Mouse (Mus musculus) CH12.LX (cell line): ENCODE results near the gene Lrrc23.

ENCODE experiments used
- E2F4 ChIP-seq: IDR thresholded peaks from 2 replicates; pipeline ENCODE4 v1.6.1; 2011; ENCODE audit warnings: low read depth, low read length, improper control_type of control experiment; ENCODE audit not compliant: insufficient replicate concordance
- MAX ChIP-seq: IDR thresholded peaks from 2 replicates; pipeline ENCODE4 v1.6.1; 2011; ENCODE audit warnings: low read length, improper control_type of control experiment
- POLR2A ChIP-seq: IDR thresholded peaks from 2 replicates; pipeline ENCODE4 v1.6.1; 2011; ENCODE audit warnings: low read depth, mild to moderate bottlenecking, improper control_type of control experiment, low read length

GRCm38 (mm10) chr6:124742839-124743514, 36.5 kb downstream of the Lrrc23 start:
- no peak for TF ChIP-seq E2F4
- TF ChIP-seq POLR2A = no peak
- no peak for TF ChIP-seq MAX
